Mouse (Mus musculus) midbrain, embryonic 10.5 days (tissue): ENCODE measurements around the gene Gm10234. TPM values are rescaled to one million over a fixed set of nuclear protein-coding genes. Genes with fewer than 3 reads are reported as not detected.

Source experiments
- polyA plus RNA-seq: library from polyadenylated mRNA; unstranded; fragments of >200 nt; fragmentation: Nextera tagmentation; extraction: Ambion mirVana; gene quantifications from 2 replicates; pipeline ENCODE4 v1.2.1, GENCODE M21; 2016

Gm10234 gene
- polyA plus RNA-seq, 1 experiment from 2014 or later, result not detected

Other genes starting within 250 kb of the Gm10234 start
- 9.3 and 9.7 TPM in 2 replicates for gene Kbtbd8, start 204.9 kb upstream of the Gm10234 start, polyA plus RNA-seq